8 mouse cellular contexts compared by ENCODE assay signal in genomic region chr5:137045402-137046323, GRCm38 (mm10). TPM values are rescaled to one million over a fixed set of nuclear protein-coding genes. Genes with fewer than 3 reads are reported as not detected.
DNase-seq lines count a peak whose midpoint lies in the region; ATAC-seq and TF ChIP-seq lines count a peak whose summit lies in the region.

Gene Ap1s1, minus strand, starts transcription at chr5:137046135.

- peak; percentile 99 for DNase-seq in 3134 (ENCODE audit: extremely low read depth, insufficient read length, low spot score)
- peak; percentile 98 to 99 for DNase-seq in adrenal gland, postnatal 36 days
- DNase-seq in heart, adult 18-20 months: peak; percentile 96 to 97
- DNase-seq in kidney, adult 2 months: peak; percentile 98
- DNase-seq in spleen, adult 2 months (ENCODE audit: low read depth in 1 of 2, low spot score in 2 of 2): peak; percentile 87 to 93

- under 1% methylated on average over 48 of the region's 48 CpGs for WGBS in embryonic facial prominence, embryonic 13.5 days
- under 1% methylated on average over 48 of the region's 48 CpGs for WGBS in kidney, adult 2 months
- under 1% methylated on average over 48 of the region's 48 CpGs for WGBS in limb, embryonic 12.5 days
- WGBS in midbrain, embryonic 15.5 days: under 1% methylated on average over 48 of the region's 48 CpGs
- under 1% methylated on average over 48 of the region's 48 CpGs for WGBS in spleen, adult 2 months

- H3K27ac ChIP-seq in embryonic facial prominence, embryonic 13.5 days: peak within 1 kb of the TSS; percentile 74
- H3K27ac ChIP-seq in kidney, adult 2 months (ENCODE audit: insufficient read depth, low read depth, low read length): peak within 1 kb of the TSS; percentile 7
- H3K27ac ChIP-seq in limb, embryonic 12.5 days: peak within 1 kb of the TSS; percentile 72; the same call in 1 of the 2 replicates
- peak within 1 kb of the TSS; percentile 85 for H3K27ac ChIP-seq in midbrain, embryonic 15.5 days
- H3K27ac ChIP-seq in spleen, adult 2 months (ENCODE audit: insufficient read depth, low read length): 0 out of 2 replicates have a peak within 1 kb of the TSS, but pooled peaks have one; percentile 8

- peak within 1 kb of the TSS; percentile 88 for H3K9ac ChIP-seq in embryonic facial prominence, embryonic 13.5 days
- H3K9ac ChIP-seq in limb, embryonic 12.5 days (replicated peaks): peak within 1 kb of the TSS; percentile 82
- H3K9ac ChIP-seq in midbrain, embryonic 15.5 days: peak within 1 kb of the TSS; percentile 80

- H3K27me3 ChIP-seq in embryonic facial prominence, embryonic 13.5 days: peaks cover 5% of the 10 kb centered on the region; the same call in 1 of the 2 replicates
- H3K27me3 ChIP-seq in kidney, adult 2 months (replicated peaks; ENCODE audit: control insufficient read depth, insufficient read depth, low read length): no peaks in the 10 kb centered on the region
- 0 out of 2 replicates have a peak, but pooled peaks cover 5% of the 10 kb centered on the region for H3K27me3 ChIP-seq in limb, embryonic 12.5 days
- H3K27me3 ChIP-seq in midbrain, embryonic 15.5 days (replicated peaks): no peaks in the 10 kb centered on the region
- H3K27me3 ChIP-seq in spleen, adult 2 months (ENCODE audit: control insufficient read depth, insufficient read depth, low read length): no peaks in the 10 kb centered on the region

- no peaks in the 10 kb centered on the region for H3K9me3 ChIP-seq in embryonic facial prominence, embryonic 13.5 days
- H3K9me3 ChIP-seq in limb, embryonic 12.5 days: no peaks in the 10 kb centered on the region
- H3K9me3 ChIP-seq in midbrain, embryonic 15.5 days: no peaks in the 10 kb centered on the region

- TF ChIP-seq CTCF in kidney, adult 2 months (conservative IDR thresholded peaks at IDR 0.05; ENCODE audit: insufficient read depth, insufficient read length, low read depth, low read length): no peak
- TF ChIP-seq CTCF in spleen, adult 2 months (IDR thresholded peaks at IDR 0.05; ENCODE audit: extremely low read depth, insufficient read depth, insufficient read length, insufficient replicate concordance): no peak

- H3K4me2 ChIP-seq in embryonic facial prominence, embryonic 13.5 days: peak within 1 kb of the TSS; percentile 85
- peak within 1 kb of the TSS; percentile 74 for H3K4me2 ChIP-seq in limb, embryonic 12.5 days
- H3K4me2 ChIP-seq in midbrain, embryonic 15.5 days: peak within 1 kb of the TSS; percentile 83

- peaks cover 12% of the 10 kb centered on the region for H3K4me1 ChIP-seq in embryonic facial prominence, embryonic 13.5 days
- no peaks in the 10 kb centered on the region; the same call in 1 of the 2 replicates for H3K4me1 ChIP-seq in kidney, adult 2 months (ENCODE audit: control insufficient read depth, insufficient read depth, low read length)
- peaks cover 14% of the 10 kb centered on the region for H3K4me1 ChIP-seq in limb, embryonic 12.5 days (replicated peaks)
- peaks cover 20% of the 10 kb centered on the region for H3K4me1 ChIP-seq in midbrain, embryonic 15.5 days
- H3K4me1 ChIP-seq in spleen, adult 2 months (ENCODE audit: control insufficient read depth, insufficient read depth, insufficient read length): peaks cover 6% of the 10 kb centered on the region; the same call in 1 of the 2 replicates

- peaks cover 21% of the 10 kb centered on the region for H3K36me3 ChIP-seq in embryonic facial prominence, embryonic 13.5 days
- peaks cover 2% of the 10 kb centered on the region for H3K36me3 ChIP-seq in kidney, adult 2 months (ENCODE audit: control insufficient read depth, insufficient read depth, low read length)
- H3K36me3 ChIP-seq in limb, embryonic 12.5 days: peaks cover 19% of the 10 kb centered on the region
- H3K36me3 ChIP-seq in midbrain, embryonic 15.5 days (replicated peaks): peaks cover 10% of the 10 kb centered on the region
- peaks cover 7% of the 10 kb centered on the region for H3K36me3 ChIP-seq in spleen, adult 2 months (ENCODE audit: control insufficient read depth, insufficient read depth, low read length)

- H3K4me3 ChIP-seq in embryonic facial prominence, embryonic 13.5 days: peak within 1 kb of the TSS; percentile 77
- peak within 1 kb of the TSS; percentile 86 for H3K4me3 ChIP-seq in kidney, adult 2 months (ENCODE audit: insufficient read depth, low read depth, low read length)
- H3K4me3 ChIP-seq in limb, embryonic 12.5 days (replicated peaks): peak within 1 kb of the TSS; percentile 69
- H3K4me3 ChIP-seq in midbrain, embryonic 15.5 days: peak within 1 kb of the TSS; percentile 79
- peak within 1 kb of the TSS; percentile 80 for H3K4me3 ChIP-seq in spleen, adult 2 months (ENCODE audit: extremely low read depth, insufficient read depth, insufficient read length)

- ATAC-seq in embryonic facial prominence, embryonic 13.5 days (ENCODE audit: insufficient number of reproducible peaks, insufficient read depth, low FRiP score, low TSS enrichment, low read depth): peak; percentile 89
- ATAC-seq in limb, embryonic 12.5 days (ENCODE audit: insufficient number of reproducible peaks, insufficient read depth, low FRiP score, low TSS enrichment, low read depth): peak; percentile 94
- peak; percentile 93 for ATAC-seq in midbrain, embryonic 15.5 days (replicated peaks)

- peak; percentile 20 for TF ChIP-seq POLR2A in kidney, adult 2 months (IDR thresholded peaks at IDR 0.05; ENCODE audit: low read depth, low read length)
- no peak for TF ChIP-seq POLR2A in spleen, adult 2 months (IDR thresholded peaks at IDR 0.05; ENCODE audit: low read depth, low read length)

RNA-seq across cellular contexts. Expression of gene Ap1s1, which starts in this region (rescaled TPM):
- 10 to 100 TPM; 91.3 to 93.7 TPM for total RNA-seq in adrenal gland, postnatal 36 days (2021)
- polyA plus RNA-seq in embryonic facial prominence, embryonic 13.5 days (2015; fragmentation: Nextera tagmentation; extraction: Ambion mirVana): 187 TPM in 2 replicates
- 10 to 100 TPM; 37.5 to 40.2 TPM for total RNA-seq in heart, adult 18-20 months (2021)
- 57.7 and 67.0 TPM in 2 replicates for polyA plus RNA-seq in kidney, adult 2 months (2012; rRNA removed)
- polyA plus RNA-seq in limb, embryonic 12.5 days (2016; fragmentation: Nextera tagmentation; extraction: Ambion mirVana): 150 and 153 TPM in 2 replicates
- polyA plus RNA-seq in midbrain, embryonic 15.5 days (2015; fragmentation: Nextera tagmentation; extraction: Ambion mirVana): 284 TPM in 2 replicates
- 15.0 and 16.2 TPM in 2 replicates for polyA plus RNA-seq in spleen, adult 2 months (2012; rRNA removed)

Comparison
In these comparisons a context has a peak if more than half of its experiments do, and no peak if none do; other contexts are left out.
1. Peak in every context shown above with its lines: DNase-seq, ATAC-seq, H3K4me3 ChIP-seq and H3K27ac ChIP-seq.
2. H3K27ac ChIP-seq: peak in every context shown above with its lines; median percentile 85 in midbrain, embryonic 15.5 days; 74 in embryonic facial prominence, embryonic 13.5 days; 72 in limb, embryonic 12.5 days; 8 in spleen, adult 2 months; 7 in kidney, adult 2 months.